Mouse (Mus musculus): ENCODE data around the gene 4930447C04Rik.

- no peak for TF ChIP-seq CTCF (IDR thresholded peaks at IDR 0.05; ENCODE audit: low read depth, low read length)
- TF ChIP-seq GATA1 (IDR thresholded peaks at IDR 0.05; ENCODE audit: borderline replicate concordance, low read length): no peak
Measured at GRCm38 (mm10) chr12:72983071-72983857, 42.7 kb upstream of the 4930447C04Rik start.

All from G1E (cell line).